Mouse (Mus musculus): ENCODE data around the gene Ahsa2.
"Not testable (repeated sequence)": the region's sequence is repeated elsewhere in the genome, so short reads cannot be mapped to it uniquely, and the experiment has no call there.

Gene Ahsa2

GRCm38 (mm10) chr11:23497718-23498509, at the start of gene Ahsa2:
TSS of gene Ahsa2 (minus strand) at chr11:23498030.
- DNase-seq (ENCODE audit: low spot score in 2 of 2), result peak; percentile 97 to 98

GRCm38 (mm10) chr11:23537446-23537845, 39.6 kb upstream of the Ahsa2 start:
- DNase-seq (ENCODE audit: low spot score in 2 of 2), result no peak

GRCm38 (mm10) chr11:23520473-23521205, 22.8 kb upstream of the Ahsa2 start, which contains the start of gene 1700093K21Rik:
TSS of gene 1700093K21Rik (minus strand) at chr11:23521155.
- DNase-seq (ENCODE audit: low spot score in 2 of 2), result no peak

- no peak for DNase-seq (ENCODE audit: low spot score in 2 of 2)
These were observed 21.2 kb upstream of the Ahsa2 start for GRCm38 (mm10) chr11:23518981-23519380.

DNA sequence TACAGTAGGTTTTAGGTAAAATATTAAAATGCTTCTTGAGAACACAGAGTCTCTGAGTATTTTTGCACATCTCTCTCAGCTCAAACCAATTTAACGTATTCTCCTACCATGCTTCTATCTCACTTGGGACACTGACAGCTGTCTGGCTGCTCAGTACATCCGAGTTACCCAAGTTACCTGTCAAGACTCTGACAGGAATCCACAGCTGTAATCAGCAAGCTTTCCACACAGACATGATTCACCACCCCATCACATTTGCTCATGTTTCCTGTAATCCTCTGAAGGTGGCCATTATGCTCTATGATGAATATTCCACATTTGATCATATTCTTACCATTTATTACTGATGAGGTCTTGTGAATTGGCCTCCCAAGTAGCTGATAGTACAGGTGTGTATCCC, 17.5 kb upstream of the Ahsa2 start:
- no peak for DNase-seq (ENCODE audit: low spot score in 2 of 2)

- not testable (repeated sequence) for DNase-seq (ENCODE audit: low spot score in 2 of 2)
These were observed 17.0 kb upstream of the Ahsa2 start for GRCm38 (mm10) chr11:23514785-23515184.

DNA sequence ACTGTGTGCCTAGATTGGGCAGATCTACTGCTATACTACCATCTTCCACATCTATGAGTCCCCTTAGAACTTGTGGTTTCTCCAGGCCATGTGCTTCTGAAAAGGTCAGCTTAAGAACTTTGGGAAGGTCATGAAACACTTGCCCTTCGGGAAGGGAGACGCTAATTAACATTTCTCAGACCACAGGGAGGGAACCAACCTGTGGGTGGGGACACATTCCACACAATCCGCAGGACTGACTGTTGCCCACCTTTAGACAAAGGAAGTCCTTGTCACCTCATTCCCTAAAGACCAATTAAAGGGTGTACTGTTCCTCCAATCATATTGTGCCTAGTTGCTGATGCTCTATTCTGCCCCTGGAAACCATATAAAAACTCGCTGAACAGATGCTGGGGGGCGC, 7.0 kb upstream of the Ahsa2 start:
- not testable (repeated sequence) for DNase-seq (ENCODE audit: low spot score in 2 of 2)

DNA sequence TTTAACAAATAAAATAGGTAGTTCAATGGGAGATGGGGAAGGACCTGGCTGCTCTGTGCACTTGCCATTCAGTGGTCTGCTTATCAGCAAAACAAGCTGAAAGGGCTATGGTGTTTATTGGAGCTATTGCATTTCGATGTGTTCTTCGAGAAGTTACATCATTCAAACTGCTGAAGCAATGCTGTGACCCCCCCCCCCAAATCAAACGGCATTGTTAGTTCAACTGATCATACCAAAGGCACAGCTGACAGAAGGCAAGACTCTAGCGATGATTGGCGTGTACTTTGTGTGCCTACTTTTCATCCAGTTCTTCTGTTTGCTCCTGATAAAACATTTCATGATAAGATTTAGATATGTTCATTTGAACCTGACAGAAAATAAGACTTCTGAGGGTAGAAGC, 779 bp upstream of the Ahsa2 start:
- DNase-seq (ENCODE audit: low spot score in 2 of 2), result no peak

DNA sequence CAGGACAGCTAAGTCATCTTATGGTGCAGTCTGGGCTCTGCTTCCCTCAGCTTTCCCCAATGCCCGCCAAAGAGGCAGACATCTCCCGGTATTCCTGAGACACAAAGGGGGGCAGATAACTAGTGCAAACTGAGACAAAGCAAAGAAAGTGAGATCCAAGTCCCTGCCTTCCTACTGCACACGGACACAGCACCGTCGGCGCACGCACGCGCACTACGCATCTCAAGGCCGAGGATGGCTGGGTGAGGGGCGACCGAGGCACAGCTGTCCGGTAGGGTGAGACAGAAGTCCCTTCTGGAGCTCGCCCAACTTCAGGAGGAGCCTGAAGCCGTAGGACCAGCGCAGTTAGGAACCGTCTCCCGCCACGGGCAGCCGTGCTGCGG, 504 bp downstream of the Ahsa2 start:
- DNase-seq (ENCODE audit: low spot score in 2 of 2), result peak; percentile 44 to 57

- no peak for DNase-seq (ENCODE audit: low spot score in 2 of 2)
These were observed 1.2 kb downstream of the Ahsa2 start for GRCm38 (mm10) chr11:23496661-23497060.

- DNase-seq (ENCODE audit: low spot score in 2 of 2), result no peak
These were observed 2.6 kb downstream of the Ahsa2 start for GRCm38 (mm10) chr11:23495231-23495630.

GRCm38 (mm10) chr11:23492048-23492790, 5.6 kb downstream of the Ahsa2 start:
- no peak for DNase-seq (ENCODE audit: low spot score in 2 of 2)

GRCm38 (mm10) chr11:23489955-23490354, 7.9 kb downstream of the Ahsa2 start:
- DNase-seq (ENCODE audit: low spot score in 2 of 2), result no peak

DNA sequence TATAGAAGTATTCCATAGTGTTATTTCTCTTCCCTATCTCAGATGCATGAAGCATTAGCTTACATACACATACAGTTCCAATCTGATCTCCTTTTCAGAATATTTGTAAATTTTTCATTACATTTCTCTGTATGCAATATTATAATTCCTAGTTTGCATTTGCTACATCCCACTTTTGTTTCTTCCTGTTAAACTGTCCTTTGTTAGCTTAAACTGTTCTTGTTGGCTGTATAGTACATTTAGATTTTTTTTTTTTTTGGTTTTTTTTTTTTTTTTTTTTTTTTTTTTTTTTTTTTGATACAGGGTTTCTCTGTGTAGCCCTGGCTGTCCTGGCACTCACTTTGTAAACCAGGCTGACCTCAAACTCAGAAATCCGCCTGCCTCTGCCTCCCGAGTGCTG, 32.0 kb downstream of the Ahsa2 start:
- not testable (repeated sequence) for DNase-seq (ENCODE audit: low spot score in 2 of 2)
